Mouse (Mus musculus) frontal cortex, postnatal 10 days (tissue): ENCODE results near the gene Vamp4.
A peak's percentile ranks its signal among the peaks of the same experiment; 100 is the strongest.
"Not testable (repeated sequence)": the region's sequence is repeated elsewhere in the genome, so short reads cannot be mapped to it uniquely, and the experiment has no call there.

Experiments
- DNase-seq, 2 experiments: peaks; one replicate each; pipeline ENCODE4 v3.0.0; 2022; ENCODE audit warnings: low spot score in 2 of 2, mixed read lengths in 1 of 2

The Vamp4 gene

GRCm38 (mm10) chr1:162589443-162589842, 19.1 kb downstream of the Vamp4 start:
- no peak for DNase-seq

DNA sequence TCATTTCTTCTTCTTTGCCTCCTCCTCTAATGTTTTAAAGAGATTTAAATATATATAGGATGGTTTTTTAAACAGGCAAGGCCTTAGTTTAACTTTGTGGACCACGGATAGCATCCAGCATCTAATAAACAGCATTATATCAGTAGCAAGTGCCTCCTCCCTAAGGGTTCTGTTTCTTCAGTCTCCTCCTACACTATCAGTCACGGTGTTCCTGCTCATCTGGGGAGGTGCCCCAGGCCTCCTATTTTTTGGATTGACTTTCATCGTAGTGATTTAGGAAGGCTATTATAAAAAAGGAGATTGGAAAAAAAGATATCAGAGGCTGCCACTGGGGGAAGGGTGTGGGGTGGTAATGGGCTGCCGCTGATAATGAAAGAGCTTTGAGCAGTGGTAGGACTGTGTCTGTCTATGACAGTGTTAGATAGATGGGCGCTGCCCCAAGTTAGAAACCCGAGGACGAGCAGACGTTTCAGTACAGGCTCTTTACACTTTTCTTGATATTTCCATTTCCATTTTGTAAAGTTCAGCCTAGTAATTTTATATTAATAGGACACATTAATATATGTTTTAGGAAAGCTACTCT, 20.2 kb downstream of the Vamp4 start:
- no peak for DNase-seq

- no peak for DNase-seq
Measured at GRCm38 (mm10) chr1:162597379-162598102, 27.2 kb downstream of the Vamp4 start.

DNA sequence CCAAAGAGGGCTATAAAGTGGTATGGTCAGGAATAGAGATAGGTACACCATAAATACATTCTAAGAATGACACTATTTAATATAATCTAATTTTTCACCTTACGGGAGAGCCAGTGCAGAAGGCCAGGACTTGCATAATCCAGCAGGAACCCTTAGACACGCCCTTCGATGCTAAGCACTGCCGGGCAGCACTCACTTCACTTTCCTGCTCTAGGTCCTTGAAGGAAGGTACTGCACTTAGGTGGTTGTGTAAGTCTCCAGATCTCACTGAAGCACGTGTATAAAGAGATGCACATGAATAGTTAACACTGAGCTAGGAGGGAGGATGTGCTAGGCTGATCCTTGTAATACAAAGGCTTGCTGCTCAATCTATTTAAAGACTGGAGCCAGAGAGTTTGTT, 29.3 kb downstream of the Vamp4 start:
- DNase-seq = no peak

- no peak for DNase-seq
Measured at GRCm38 (mm10) chr1:162601288-162601687, 31.0 kb downstream of the Vamp4 start.

DNA sequence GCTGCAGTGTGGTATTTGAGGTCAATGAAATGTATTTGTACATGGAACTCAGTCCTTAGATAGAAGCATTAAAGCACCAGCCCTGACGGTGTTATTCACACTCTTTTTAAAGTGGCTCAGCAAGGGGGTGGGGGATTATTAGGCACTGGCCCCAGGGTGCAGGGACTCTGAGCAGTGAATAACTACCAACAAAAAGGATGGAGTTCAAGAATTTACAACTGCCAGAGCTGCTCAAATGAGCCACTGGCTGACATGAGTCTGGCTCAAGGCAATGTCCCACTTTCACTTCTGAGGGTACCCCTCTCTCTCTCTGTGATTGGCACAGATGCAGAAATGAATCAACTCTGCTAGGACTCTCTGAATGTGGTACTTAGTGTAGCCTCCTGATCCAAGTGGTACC, 37.8 kb downstream of the Vamp4 start:
- DNase-seq = no peak

GRCm38 (mm10) chr1:162609633-162610250, 39.4 kb downstream of the Vamp4 start:
- DNase-seq = no peak

DNA sequence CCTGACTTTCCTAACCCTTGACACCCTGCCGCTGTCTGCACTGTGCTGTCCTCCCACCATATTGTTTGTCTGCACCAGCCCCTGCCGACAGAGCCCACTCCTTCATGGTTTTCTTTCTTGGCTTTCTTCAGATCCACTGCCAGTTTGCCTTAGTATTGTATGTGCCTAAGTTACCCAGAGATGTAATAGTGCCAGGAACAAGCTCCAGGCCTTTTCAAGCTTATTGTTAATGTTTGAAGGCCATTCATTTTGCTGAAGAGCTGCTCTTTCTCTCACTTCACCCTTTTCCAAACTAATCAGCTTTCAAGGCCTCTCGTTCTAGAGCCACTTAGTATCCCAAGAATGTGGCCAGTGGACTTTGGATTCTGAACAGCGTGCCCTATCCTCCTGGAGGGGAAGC, 40.9 kb downstream of the Vamp4 start:
- no peak for DNase-seq

GRCm38 (mm10) chr1:162615511-162615910, 45.2 kb downstream of the Vamp4 start:
- peak in 1 of 2 experiments; percentile 27 for DNase-seq

DNA sequence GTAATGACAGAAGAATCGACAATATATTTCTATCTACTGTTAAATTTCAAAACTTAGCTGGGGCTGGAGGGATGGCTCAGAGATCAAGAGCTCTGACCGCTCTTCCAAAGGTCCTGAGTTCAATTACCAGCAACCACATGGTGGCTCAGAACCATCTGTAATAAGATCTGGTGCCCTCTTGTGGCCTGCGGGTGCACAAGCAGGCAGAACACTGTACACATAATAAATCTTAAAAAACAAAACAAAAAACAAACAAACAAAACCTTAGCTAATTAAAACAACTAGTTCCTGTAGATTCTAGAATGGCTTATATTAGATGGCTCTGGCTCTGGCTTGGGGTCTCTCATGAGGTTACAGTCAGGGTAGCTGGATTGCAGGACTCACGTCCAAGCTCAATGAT, 50.2 kb downstream of the Vamp4 start:
- no peak for DNase-seq

- DNase-seq = no peak
Measured at GRCm38 (mm10) chr1:162623895-162624294, 53.6 kb downstream of the Vamp4 start.

DNA sequence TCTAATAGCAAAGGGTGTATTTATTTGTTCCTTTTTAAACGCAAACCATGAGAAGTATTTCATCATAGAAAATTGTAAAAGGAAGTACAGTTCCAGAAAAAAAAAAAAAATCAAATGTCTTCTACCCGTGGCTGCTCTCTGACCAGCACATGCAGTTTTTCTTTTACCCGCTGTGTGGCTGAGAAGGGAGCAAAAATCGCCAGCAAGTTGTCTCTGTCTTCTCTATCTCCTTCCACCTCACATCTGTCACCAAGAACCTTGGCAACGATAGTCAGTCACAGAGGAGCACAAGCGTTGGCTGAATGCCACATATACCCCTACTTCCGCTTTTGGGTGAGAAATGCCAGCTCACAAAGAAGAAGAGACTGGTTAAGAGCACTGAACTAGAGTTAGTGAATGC, 54.9 kb downstream of the Vamp4 start:
- no peak for DNase-seq

DNA sequence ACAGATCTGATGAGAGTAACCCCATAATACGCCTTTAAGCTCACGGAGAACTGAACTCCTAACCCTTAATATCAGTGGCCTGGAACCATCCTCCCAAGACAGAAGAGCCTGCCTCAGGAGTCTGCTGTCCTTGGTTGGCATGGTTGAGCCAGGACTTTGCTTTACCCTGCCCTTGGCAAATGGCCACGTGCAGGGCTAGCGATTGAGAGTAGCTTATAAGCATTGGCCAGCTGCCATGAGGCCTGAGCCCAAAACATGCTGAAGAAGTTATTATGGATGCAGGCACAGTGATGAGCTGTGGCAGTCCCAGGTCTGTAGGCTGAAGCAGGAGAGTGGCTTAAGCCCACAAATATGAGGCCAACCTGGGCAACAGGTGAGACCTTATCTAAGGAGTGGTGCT, 57.5 kb downstream of the Vamp4 start:
- not testable (repeated sequence) for DNase-seq

GRCm38 (mm10) chr1:162628326-162628725, 58.0 kb downstream of the Vamp4 start:
- DNase-seq = not testable (repeated sequence)

- not testable (repeated sequence) for DNase-seq
Measured at GRCm38 (mm10) chr1:162635291-162635931, 65.1 kb downstream of the Vamp4 start.

GRCm38 (mm10) chr1:162636516-162636915, 66.2 kb downstream of the Vamp4 start:
- DNase-seq = no peak

- no peak for DNase-seq
Measured at GRCm38 (mm10) chr1:162638535-162638934, 68.2 kb downstream of the Vamp4 start.

GRCm38 (mm10) chr1:162639051-162639750, 68.9 kb downstream of the Vamp4 start, which contains the start of gene Myoc:
Gene Myoc (plus strand): TSS chr1:162639155.
- no peak for DNase-seq

- DNase-seq = no peak
Measured at GRCm38 (mm10) chr1:162639861-162640260, 69.5 kb downstream of the Vamp4 start.

DNA sequence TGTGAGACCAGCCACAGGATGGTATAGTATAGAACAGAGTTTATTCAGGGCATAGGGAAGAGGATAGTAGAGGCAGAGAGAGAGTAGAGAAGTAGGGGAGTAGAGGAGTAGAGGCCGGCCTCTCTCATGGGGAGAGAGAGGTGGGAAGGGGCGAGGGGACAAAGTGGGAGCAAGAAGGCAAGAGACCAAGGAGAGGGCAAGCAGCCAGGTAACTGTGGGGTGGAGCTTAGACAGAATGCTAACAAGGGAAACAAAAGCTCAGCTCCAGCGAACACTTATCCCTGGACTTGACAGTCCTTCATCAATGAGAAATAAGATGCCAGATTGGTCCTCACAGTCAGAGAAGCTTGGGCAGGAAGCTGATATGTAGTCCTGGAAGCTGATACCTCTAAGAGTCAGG, 72.3 kb downstream of the Vamp4 start:
- no peak for DNase-seq

DNA sequence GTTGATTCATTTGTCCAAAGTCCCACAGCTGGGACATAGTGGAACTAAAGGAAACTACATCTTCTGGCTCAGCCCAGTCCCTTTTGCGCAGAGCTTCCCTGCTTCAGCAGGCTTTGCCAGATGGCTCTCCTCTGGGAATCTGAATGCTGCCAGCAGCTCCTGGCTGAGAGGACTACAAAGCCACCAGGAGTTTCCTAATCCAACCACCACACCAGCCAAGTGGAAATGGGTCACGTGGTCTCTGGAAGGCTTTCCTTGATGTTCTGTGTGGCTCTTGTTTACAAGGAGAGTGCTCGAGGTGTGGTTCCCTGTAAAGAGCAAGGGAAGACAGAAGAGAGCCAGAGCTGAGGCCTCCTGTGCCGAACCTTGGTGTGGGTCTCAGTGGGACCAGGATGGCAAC, 73.4 kb downstream of the Vamp4 start:
- DNase-seq = peak; percentile 33 to 46
